Mouse (Mus musculus) mouse embryonic stem cell (cell line): ENCODE data around the gene Pfn5.
"Not testable (repeated sequence)": the region's sequence is repeated elsewhere in the genome, so short reads cannot be mapped to it uniquely, and the experiment has no call there.

ENCODE experiments used
- in situ Hi-C, 2 experiments: fragments of 300-500 bp; cut with MboI; formaldehyde crosslinking; loops; 1 replicate in 1 of 2; 3 replicates in 1 of 2; pipeline ENCODE4 v1.14.3; 2019 to 2020; ENCODE audit warnings: low sequenced_read_pairs in 2 of 2, low pct_unique_long_range_greater_than_20kb in 1 of 2, mixed read lengths in 1 of 2; ENCODE audit not compliant: unreplicated experiment in 1 of 2

The Pfn5 gene

DNA sequence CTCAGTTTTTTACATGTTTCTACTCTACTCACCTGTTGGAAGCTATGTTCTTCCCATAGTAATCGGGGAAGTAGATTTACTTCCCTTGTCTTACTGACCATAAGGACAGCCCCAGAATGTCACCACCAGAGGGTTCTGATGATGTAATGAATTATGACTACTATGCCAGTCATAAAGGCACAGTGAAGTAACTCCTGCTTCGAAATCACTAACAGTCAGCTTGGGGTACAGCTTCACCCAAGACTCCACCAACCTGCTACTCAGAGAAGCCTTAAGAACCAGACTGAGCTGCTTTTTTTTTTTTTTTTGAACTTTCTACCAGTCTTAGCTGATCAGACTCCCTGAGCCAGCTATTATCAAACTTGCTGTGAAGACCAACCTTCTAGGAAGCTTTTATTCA lies at the start of gene Pfn5, which contains the start of gene Asb12:
Pfn5 (plus strand) TSS at position 218 of the 400 bp plus-strand sequence.
Asb12 (minus strand) TSS at position 101 of the 400 bp plus-strand sequence.
- in situ Hi-C loops: no loop called here

DNA sequence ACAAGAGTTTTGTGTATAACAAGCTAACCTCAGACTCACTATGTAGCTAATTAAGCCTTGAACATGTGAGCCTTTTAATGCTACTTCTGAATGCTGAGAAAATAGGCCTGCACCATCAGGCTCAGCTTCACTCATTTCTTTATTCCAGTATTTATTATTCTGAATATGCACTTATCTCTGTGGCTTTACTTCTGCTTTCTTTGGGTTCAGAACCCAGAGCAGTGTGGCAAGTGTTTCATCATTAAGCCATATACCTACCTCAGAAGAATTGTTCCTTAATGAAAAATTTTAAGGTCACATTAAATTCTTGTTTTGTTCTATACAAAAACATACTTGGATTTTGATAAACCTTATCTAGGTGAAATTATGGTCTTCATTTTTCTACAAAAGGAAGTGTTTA lies 34.0 kb upstream of the Pfn5 start:
- in situ Hi-C loops: no loop called here

DNA sequence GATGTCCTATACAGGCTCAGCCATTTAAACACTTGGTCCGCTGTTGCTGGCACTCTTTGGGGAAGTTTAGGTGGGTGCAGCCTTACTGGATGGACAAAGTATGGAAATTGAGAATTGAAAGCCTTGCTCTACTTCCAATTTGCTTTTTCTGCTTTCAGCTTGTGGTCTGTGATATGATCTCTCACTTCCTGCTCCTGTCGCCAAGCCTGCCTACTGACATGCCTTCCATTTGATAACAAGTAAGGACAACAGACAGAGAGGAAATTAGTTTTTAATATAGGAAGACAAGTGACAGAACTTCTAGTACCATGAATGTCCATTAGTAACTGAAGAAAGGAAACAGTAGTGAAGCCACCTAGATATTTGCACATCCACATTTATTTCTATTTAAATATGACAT lies 32.7 kb upstream of the Pfn5 start:
- in situ Hi-C loops: no loop called here

DNA sequence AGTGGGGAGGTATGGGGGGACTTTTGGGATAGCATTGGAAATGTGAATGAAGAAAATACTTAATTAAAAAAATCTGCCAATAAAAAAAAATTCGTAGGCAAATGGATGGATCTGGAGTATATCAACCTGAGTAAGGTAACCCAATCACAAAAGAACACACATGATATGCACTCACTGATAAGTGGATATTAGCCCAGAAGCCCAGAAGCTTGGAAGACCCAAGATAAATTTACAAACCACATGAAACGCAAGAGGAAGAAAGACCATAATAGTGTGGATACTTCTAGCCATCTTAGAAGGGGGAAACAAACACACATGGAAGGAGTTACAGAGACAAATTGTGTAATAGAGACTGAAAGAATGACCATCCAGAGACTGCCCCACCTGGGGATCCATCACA lies 22.4 kb upstream of the Pfn5 start:
- in situ Hi-C loops: not testable (repeated sequence)

DNA sequence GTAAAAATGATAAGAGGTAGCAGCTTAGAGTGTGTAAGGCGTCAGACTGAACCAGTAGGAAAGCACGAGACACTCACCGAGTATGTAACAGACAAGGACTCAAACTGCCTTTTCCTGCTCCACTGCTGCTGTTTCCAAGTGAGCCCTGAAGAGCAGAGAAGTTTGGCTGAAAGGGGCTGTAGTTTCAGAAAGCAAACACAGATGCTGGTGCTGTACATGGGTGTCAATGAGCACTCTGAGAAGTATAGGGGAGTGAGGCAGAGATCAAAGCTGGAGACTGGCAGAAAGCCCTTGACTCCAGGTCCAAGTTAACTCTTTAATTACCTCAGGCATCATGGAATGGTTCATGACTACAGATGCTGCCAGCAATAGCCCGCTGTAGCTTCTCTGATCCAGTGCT lies 3.6 kb upstream of the Pfn5 start:
- in situ Hi-C loops: no loop called here

DNA sequence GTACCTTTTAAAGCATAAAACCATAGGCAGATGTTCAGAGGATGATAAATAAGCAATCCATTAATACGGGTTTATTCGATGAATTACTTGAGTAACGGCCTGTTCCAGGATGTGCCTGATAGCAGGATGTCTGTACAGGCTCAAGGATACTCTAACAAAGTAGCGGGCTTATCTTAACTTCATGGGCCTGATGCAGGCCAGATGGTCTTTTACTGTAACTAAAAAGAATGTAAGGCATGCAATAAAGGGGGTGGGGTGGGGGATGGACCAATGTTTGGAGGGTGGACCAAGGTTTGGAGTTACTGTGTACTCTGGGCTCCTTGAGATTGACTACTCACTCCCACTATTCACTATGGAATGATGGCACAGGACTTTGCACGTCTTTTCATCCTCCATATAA lies 42.7 kb downstream of the Pfn5 start:
- in situ Hi-C loops: no loop called here
